Mouse (Mus musculus): ENCODE results near the gene Wrnip1. TPM values are rescaled to one million over a fixed set of nuclear protein-coding genes. Genes with fewer than 3 reads are reported as not detected.
"Not testable (repeated sequence)": the region's sequence is repeated elsewhere in the genome, so short reads cannot be mapped to it uniquely, and the experiment has no call there.

Wrnip1 gene
- total RNA-seq, 2 experiments from 2014 or later, result 56.4 to 60.6 TPM

DNA sequence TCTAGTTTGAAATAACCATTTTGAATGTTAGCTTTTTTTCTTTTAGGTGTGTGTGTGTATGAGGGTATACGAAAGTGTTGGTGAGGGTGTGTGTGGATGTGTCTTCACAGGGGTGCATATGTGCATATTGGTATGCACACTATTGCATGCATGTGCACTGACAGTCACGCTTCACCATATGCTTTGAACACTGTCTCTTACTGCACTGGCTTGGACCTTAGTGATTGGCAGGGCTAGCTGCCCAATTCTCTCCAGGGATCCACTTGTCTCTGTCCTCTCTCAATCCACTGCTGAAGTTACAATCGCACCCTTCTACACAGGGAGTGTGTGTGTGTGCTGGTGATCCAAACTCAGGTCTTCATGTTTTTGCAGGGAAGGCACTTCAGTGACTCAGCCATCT is 39.5 kb downstream of the Wrnip1 start:
- no peak for DNase-seq (ENCODE audit: low spot score in 2 of 2)
- intact Hi-C loops (cut with DNase I), result no loop called here

GRCm38 (mm10) chr13:32846221-32846620 is 44.4 kb downstream of the Wrnip1 start:
- no peak for DNase-seq (ENCODE audit: low spot score in 2 of 2)
- intact Hi-C loops (cut with DNase I), result no loop called here

- DNase-seq (ENCODE audit: low spot score in 2 of 2), result no peak
- intact Hi-C loops (cut with DNase I), result no loop called here
Observed at GRCm38 (mm10) chr13:32849092-32849491, 47.3 kb downstream of the Wrnip1 start.

GRCm38 (mm10) chr13:32849531-32850123 is 47.8 kb downstream of the Wrnip1 start:
- DNase-seq (ENCODE audit: low spot score in 2 of 2), result no peak
- intact Hi-C loops (cut with DNase I), result no loop called here

DNA sequence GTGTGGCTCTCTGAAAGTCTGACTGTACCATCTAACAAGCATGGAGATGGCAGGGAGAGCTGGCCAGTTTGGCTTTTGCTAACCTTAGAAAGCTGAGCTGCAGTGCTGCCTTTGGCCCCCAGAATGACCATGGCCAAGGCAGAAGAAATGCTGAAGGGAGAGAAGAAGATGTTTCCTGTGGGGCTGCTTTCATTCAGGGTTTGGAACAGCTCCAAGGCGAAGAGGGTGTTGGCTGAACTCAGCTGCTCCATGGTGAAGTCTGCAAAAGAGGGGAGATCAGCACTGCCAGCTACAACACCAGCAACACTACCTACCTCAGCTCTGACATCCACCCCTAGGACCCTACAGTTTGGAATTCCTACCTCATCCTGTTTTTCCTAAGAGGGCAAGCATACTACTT is 48.3 kb downstream of the Wrnip1 start:
- DNase-seq (ENCODE audit: low spot score in 2 of 2), result no peak

DNA sequence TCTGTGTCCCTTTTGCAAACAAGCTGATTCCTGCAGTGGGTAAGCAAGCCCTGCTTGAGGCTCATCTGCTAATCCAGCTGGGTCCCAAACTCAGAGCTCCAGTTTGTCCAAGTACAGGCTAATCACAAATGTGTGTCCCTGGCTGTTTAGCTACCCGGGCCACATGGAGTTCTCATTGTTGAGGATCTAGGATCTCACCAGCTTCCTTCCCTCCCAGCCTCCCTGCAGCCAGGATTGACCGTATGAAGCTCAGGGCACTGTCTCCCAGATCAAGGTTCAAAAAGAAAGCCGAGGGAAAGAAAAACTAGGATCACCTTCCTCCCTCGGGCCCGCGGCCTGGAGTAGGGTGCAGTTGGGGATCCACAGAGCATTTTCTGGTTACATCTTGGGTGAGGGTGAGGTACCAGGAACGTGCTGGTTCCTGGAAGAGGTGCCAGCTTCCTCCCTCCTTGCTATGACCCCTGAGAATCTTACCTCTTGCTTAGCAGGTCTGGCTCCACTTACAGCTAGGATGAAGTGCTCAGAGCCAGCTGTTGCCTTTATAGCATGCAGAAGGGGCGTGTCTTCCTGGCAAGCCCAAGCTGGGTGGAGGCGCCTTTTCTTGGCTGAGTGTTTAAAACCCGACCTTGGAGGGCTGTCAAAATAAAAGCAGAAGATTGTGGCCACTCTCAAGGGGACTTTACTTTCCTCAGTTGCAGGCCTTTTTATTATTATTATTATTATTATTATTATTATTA is 49.0 kb downstream of the Wrnip1 start, which contains the start of gene Serpinb1a:
Gene Serpinb1a (minus strand): TSS at position 518 of the 737 bp plus-strand sequence.
- intact Hi-C loops (cut with DNase I), result no loop called here
- no peak for DNase-seq (ENCODE audit: low spot score in 2 of 2)

More for the DNA sequence above, 48.3 kb downstream of the Wrnip1 start:
- intact Hi-C loops (cut with DNase I), result no loop called here

DNA sequence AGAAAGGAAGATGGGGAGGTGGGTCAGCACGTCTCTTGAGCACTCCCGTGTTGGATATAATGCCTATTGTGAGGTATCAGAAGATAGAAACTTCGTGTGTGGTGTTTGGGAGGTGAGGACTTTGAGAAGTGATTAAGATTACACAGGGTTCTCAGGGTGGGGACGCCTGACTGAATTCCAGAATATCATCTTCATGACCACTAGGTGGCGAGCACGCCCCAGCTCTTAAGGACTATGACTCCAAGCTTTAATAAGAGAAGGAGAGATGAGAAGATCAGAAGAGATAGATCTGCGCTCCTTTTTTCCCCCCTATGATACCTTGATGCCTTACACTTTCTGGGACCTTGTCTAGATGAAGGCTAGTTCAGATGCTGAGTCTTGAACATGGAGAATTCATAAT is 50.1 kb downstream of the Wrnip1 start:
- intact Hi-C loops (cut with DNase I), result no loop called here
- DNase-seq (ENCODE audit: low spot score in 2 of 2), result peak; percentile 52 to 66

- no peak for DNase-seq (ENCODE audit: low spot score in 2 of 2)
- intact Hi-C loops (cut with DNase I), result no loop called here
Observed at GRCm38 (mm10) chr13:32852539-32852938, 50.7 kb downstream of the Wrnip1 start.

GRCm38 (mm10) chr13:32853073-32853472 is 51.2 kb downstream of the Wrnip1 start:
- DNase-seq (ENCODE audit: low spot score in 2 of 2), result no peak
- intact Hi-C loops (cut with DNase I), result no loop called here

DNA sequence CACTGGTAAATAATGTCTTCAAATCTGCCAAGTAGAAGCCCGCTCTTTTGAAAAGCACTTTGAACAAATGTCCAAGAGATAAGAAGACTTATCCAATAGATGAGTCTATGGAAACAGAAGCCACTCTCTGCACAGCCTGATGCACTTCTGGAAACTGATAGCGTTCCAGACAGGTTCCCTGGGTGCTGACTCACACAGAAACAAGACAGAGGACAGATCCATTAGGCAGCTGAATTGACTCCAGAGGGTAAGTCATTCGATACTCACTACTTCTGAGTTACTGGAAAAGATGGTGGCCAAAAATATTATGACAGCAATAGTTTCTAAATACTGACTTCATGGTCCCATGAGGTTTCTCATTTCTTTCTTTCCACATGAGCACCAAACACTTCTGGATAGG is 59.0 kb downstream of the Wrnip1 start:
- intact Hi-C loops (cut with DNase I), result no loop called here

GRCm38 (mm10) chr13:32863456-32863855 is 61.6 kb downstream of the Wrnip1 start:
- intact Hi-C loops (cut with DNase I), result no loop called here

More for the DNA sequence above, 59.0 kb downstream of the Wrnip1 start:
- no peak for DNase-seq (ENCODE audit: low spot score in 2 of 2)

GRCm38 (mm10) chr13:32864529-32864928 is 62.7 kb downstream of the Wrnip1 start:
- intact Hi-C loops (cut with DNase I); DNase-seq (ENCODE audit: low spot score in 2 of 2): not testable (repeated sequence)

More at GRCm38 (mm10) chr13:32863456-32863855, 61.6 kb downstream of the Wrnip1 start:
- DNase-seq (ENCODE audit: low spot score in 2 of 2), result no peak

DNA sequence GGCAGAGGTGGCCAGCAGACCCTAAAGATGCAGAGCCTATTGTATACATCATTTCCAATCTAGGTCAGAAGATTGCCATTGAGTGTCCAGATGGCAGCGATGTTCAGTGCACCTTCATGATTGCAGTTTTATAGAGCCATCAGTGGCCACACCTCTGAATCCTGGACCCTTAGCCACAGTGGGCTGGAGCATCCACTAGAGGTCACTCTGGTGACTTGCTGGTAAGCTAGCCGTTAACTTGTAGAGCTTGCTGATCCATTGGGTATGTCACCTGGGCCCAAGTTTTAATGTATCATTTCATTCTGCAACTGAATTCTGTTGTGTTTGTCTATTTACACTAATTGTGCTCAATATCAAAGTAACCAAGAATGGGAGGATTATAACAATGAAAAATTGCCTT is 63.8 kb downstream of the Wrnip1 start:
- intact Hi-C loops (cut with DNase I), result no loop called here
- no peak for DNase-seq (ENCODE audit: low spot score in 2 of 2)

DNA sequence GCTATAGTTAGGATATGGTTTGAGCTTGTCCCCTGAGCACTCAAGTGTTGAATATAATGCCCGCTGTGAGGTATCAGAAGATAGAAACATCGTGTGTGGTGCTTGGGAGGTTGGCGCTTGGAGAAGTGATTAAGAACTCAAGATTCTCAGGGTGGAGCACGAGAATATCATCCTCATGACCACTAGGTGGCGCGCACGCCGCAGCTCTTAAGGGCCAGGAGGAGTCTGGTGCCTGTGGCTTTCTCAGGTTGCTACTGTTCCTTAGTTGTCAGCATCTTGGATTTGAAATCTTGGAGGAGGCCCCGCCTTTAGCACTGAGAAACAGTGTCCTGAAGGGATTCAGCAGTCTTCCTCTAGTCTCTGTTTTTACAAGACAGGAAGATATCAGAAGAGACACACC is 64.6 kb downstream of the Wrnip1 start:
- intact Hi-C loops (cut with DNase I), result no loop called here

DNA sequence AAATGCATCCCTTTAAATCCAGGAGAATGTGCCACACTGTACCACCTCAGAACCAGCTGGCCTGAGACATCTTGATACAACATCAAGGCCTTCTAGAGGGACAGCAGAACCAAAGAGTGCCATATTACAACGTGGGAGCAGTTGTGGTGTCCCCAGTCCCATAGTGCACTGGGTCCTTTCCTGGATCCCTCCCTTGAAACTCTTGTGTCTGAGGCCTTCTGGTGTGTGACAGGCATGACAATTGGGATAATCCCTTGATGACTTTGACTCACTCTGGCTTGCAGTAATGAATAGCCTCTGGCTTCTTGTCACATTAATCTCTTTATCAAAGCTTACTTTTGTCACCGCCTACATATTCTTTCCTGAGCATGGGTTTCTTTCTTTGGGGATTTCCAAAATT is 65.2 kb downstream of the Wrnip1 start:
- intact Hi-C loops (cut with DNase I), result no loop called here

More for the DNA sequence above, 64.6 kb downstream of the Wrnip1 start:
- DNase-seq (ENCODE audit: low spot score in 2 of 2), result peak; percentile 71 to 86

DNA sequence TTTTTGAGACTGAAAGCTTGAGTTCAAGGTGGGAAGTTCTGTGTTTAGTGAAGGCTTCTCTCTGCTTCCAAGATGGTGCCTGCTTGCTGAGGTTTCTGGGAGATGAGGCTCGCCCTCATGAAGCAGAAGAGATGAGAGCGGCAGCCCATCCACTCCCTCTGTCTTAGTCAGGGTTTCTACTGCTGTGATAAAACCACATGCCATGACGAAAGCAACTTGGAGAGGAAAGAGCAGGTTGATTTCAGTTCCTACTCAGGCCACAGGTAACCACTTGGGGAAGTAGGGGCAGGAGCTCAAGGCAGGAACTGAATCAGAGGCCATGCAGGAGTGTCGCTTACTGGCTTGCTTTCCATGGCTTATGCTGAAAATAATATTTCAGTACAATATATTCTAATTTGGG is 66.4 kb downstream of the Wrnip1 start:
- intact Hi-C loops (cut with DNase I); DNase-seq (ENCODE audit: low spot score in 2 of 2): not testable (repeated sequence)

More for the DNA sequence above, 65.2 kb downstream of the Wrnip1 start:
- DNase-seq (ENCODE audit: low spot score in 2 of 2), result no peak

DNA sequence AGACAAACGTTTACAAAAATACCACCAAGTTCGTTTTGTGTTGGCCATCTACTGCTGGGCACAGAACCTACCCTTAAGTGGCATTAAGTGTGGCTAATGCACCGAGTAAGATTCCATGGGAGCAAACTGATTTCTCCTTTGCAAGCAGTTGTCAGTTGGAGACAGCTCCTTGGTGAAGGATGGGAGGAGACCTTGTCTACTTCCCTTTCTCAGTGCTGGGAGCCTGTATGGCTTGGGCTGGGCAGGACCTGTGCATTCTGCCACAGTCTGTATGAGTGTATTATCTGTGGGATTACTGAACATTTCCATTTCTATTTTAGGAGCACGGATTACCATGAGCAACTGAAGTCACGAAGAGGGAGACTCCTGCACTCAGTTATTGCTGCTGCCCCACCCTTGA is 67.0 kb downstream of the Wrnip1 start:
- intact Hi-C loops (cut with DNase I), result no loop called here
- no peak for DNase-seq (ENCODE audit: low spot score in 2 of 2)

Measured in left cerebral cortex, postnatal 14 days (tissue).